Mouse (Mus musculus): Measurements from ENCODE around the gene Gm4981. TPM values are rescaled to one million over a fixed set of nuclear protein-coding genes. Genes with fewer than 3 reads are reported as not detected.

The Gm4981 gene
- polyA plus RNA-seq, 1 experiment from 2014 or later, result not detected

DNA sequence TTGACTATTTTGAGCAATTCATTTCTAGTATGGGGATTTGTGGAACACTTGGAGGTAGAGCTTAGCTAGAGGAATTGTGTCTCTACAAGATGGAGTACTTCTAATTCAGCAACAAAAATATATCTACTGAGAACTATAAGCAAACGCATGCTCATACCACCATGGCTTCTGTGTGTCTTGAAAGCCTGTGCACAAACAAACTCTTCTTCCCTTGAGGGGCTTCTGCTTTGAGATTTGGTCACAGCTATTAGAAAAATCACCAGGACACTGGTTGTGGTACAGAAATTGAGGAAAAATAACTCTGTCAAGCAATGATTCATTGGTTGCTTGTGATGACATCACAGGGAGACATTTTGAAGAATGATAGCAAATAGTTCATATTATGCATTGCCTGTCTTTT lies 21.1 kb downstream of the Gm4981 start:
- H3K4me3 ChIP-seq, result no peak overlapping the region
- ATAC-seq, result no peak
- no peak overlapping the region for H3K27ac ChIP-seq
- WGBS (ENCODE audit: insufficient replicate concordance), result 67% methylated on average over 1 of the region's 1 CpGs
- H3K4me2 ChIP-seq, result no peak overlapping the region
- no peaks in the 10 kb centered on the region for H3K27me3 ChIP-seq (replicated peaks)
- 0 out of 2 replicates have a peak, but pooled peaks cover 3% of the 10 kb centered on the region for H3K9me3 ChIP-seq (replicated peaks)
- no peaks in the 10 kb centered on the region for H3K36me3 ChIP-seq
- no peak overlapping the region for H3K9ac ChIP-seq
- H3K4me1 ChIP-seq, result no peaks in the 10 kb centered on the region

DNA sequence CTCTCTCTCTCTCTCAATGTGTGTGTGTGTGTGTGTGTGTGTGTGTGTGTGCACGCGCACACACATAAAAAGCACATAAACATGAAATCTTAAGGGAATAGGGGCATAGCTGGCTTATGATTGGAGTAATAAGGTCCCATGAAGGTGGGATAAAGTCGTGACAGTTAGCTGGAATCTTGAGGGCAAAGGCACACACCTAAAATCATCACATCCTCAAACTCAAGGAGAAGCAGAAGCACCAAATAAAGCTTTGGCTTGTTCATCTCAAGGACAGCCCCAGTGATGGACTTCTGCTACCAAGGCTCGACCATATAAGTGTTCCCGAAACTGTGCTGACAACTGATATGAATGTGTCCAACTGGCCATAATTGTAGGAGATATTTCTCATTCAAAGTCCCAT lies 21.6 kb downstream of the Gm4981 start:
- WGBS (ENCODE audit: insufficient replicate concordance), result 53% methylated on average over 5 of the region's 5 CpGs
- Histone ChIP-seq H3K9ac (no peak overlapping the region), H3K4me3 (no peak overlapping the region), H3K9me3 (replicated peaks) (0 out of 2 replicates have a peak, but pooled peaks cover 3% of the 10 kb centered on the region), H3K27ac (no peak overlapping the region), H3K4me2 (no peak overlapping the region), H3K27me3 (replicated peaks) (no peaks in the 10 kb centered on the region), H3K36me3 (no peaks in the 10 kb centered on the region), H3K4me1 (no peaks in the 10 kb centered on the region)
- ATAC-seq, result no peak

DNA sequence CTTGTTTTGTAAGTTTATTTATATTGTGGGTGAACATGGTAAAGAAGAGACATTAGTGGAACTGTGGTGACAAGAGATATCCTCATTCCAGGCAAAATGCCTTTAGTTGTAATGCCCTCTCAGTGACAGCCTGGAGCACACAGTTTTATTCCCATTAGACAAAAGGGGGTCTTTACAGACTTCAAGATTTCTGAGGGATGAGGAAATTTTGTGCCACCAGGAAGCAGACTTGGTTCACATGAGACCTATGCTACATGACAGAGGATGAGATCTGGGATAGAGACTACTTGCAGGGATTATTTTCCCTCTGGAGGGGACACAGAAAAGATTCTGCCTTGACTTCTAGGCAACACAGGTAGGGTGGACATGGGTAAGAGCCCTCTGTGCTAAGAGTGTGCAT lies 22.0 kb downstream of the Gm4981 start:
- Histone ChIP-seq H3K27me3 (replicated peaks) (no peaks in the 10 kb centered on the region), H3K4me3 (no peak overlapping the region), H3K36me3 (no peaks in the 10 kb centered on the region), H3K9me3 (replicated peaks) (0 out of 2 replicates have a peak, but pooled peaks cover 3% of the 10 kb centered on the region), H3K4me2 (no peak overlapping the region), H3K9ac (no peak overlapping the region), H3K4me1 (no peaks in the 10 kb centered on the region), H3K27ac (no peak overlapping the region)
- no peak for ATAC-seq

DNA sequence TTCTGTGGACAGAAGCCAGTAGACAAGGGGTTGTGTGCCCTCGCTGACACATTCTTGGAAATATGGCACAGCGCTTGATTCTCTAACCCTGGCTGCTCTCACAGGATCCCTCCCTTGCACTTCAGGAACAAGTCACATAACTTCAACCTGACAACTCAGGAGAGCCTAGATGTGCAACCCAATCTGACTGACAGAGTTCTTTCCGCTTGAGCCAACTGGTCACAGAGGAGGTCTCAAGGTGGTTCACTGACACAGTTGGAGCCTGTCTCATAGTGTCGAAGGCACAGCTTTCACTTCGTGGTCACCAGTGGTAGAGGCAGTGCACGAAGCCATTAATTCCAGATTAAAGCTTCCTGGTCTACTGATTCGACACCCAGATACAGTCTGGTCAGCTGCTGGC lies 24.3 kb downstream of the Gm4981 start:
- Histone ChIP-seq H3K4me3 (no peak overlapping the region), H3K9ac (no peak overlapping the region), H3K4me1 (no peaks in the 10 kb centered on the region), H3K27ac (no peak overlapping the region), H3K9me3 (replicated peaks) (0 out of 2 replicates have a peak, but pooled peaks cover 3% of the 10 kb centered on the region), H3K36me3 (no peaks in the 10 kb centered on the region), H3K4me2 (no peak overlapping the region), H3K27me3 (replicated peaks) (no peaks in the 10 kb centered on the region)
- 56% methylated on average over 7 of the region's 7 CpGs for WGBS (ENCODE audit: insufficient replicate concordance)
- no peak; the same call in 1 of the 2 replicates for ATAC-seq

DNA sequence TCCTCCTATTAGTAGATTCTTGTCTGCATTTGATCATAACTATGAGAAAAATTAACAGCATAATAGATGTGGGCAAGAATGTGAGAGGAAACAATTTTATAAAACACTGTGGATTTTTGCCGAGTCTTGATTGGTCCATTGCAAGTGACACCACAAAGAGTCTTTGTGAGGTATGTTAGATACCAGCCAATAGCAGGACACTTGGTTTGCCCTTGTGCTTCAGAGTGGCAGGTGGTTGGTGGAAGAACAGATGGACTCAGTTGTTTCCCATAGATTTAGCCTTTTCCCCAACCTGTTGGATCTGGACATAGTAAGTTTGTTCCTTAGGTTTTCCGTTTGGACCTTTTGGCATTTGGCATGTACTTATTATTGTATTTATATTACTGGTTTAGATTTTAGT lies 25.3 kb downstream of the Gm4981 start:
- H3K4me1 ChIP-seq, result no peaks in the 10 kb centered on the region
- no peak overlapping the region for H3K4me3 ChIP-seq
- WGBS (ENCODE audit: insufficient replicate concordance), result 74% methylated on average over 2 of the region's 2 CpGs
- ATAC-seq, result no peak
- H3K27ac ChIP-seq, result no peak overlapping the region
- H3K9ac ChIP-seq, result no peak overlapping the region
- no peaks in the 10 kb centered on the region for H3K27me3 ChIP-seq (replicated peaks)
- H3K36me3 ChIP-seq, result no peaks in the 10 kb centered on the region
- H3K9me3 ChIP-seq (replicated peaks), result 0 out of 2 replicates have a peak, but pooled peaks cover 3% of the 10 kb centered on the region
- H3K4me2 ChIP-seq, result no peak overlapping the region

DNA sequence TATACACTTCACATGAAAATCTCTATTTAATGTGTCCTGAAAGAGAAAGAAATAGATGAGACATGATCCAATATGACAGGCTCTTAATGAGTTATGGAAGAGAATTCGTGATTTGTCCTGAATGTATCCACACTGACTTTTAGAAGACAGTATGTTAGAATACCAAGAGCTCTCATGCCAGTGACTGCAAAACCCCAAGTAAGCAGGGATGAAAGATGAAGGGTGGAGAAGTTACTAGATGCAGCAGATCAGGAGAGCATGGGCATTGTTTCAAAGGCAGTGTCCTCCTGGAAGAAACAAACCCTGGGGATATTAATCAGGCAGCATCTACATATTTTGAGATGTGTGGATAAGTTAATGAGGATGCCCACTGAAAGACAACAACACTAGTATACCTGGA lies 26.0 kb downstream of the Gm4981 start:
- H3K9ac ChIP-seq, result no peak overlapping the region
- H3K27ac ChIP-seq, result no peak overlapping the region
- ATAC-seq, result no peak
- no peak overlapping the region for H3K4me2 ChIP-seq
- H3K9me3 ChIP-seq (replicated peaks), result peaks cover 3% of the 10 kb centered on the region; the same call in 1 of the 2 replicates
- H3K4me3 ChIP-seq, result no peak overlapping the region
- H3K27me3 ChIP-seq (replicated peaks), result no peaks in the 10 kb centered on the region
- WGBS (ENCODE audit: insufficient replicate concordance), result 32% methylated on average over 1 of the region's 1 CpGs
- H3K36me3 ChIP-seq, result no peaks in the 10 kb centered on the region
- no peaks in the 10 kb centered on the region for H3K4me1 ChIP-seq

DNA sequence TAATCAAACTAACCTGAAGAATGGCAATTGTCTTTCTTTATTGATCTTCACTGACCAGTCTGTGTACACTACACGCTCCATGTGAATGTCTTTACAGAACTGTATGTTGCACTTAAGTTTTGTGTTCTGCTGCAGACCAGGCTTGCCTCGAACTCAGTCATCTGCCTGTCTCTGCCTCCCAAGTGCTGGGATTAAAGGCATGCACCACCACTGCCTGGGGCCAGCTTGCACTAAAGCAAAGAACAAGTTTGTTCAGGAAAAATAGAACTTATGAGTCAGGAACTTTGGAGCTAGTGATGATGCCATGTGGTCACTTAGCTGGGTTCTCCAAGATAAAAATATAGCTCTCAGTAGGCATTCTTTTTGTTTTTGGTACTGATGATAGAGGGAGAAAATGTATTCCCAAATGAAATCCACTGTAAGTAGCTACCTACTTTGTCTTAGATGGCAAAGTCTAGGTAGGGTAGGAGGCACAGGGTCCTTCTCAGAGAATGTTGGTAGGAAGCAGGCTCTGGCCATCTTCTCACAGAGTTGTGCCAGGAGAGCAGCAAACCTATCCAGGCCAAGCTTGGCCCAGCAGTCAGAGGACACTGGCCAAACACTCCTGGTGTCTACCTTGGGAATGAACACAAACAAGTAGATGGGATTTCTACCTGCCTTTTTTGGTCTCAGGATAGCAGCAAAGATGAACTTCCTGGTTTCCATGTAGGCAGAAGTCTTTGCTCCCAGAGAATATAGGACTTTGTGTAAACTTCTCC lies 26.6 kb downstream of the Gm4981 start:
- ATAC-seq, result no peak
- no peak overlapping the region for H3K4me3 ChIP-seq
- WGBS (ENCODE audit: insufficient replicate concordance), result 47% methylated on average over 2 of the region's 2 CpGs

DNA sequence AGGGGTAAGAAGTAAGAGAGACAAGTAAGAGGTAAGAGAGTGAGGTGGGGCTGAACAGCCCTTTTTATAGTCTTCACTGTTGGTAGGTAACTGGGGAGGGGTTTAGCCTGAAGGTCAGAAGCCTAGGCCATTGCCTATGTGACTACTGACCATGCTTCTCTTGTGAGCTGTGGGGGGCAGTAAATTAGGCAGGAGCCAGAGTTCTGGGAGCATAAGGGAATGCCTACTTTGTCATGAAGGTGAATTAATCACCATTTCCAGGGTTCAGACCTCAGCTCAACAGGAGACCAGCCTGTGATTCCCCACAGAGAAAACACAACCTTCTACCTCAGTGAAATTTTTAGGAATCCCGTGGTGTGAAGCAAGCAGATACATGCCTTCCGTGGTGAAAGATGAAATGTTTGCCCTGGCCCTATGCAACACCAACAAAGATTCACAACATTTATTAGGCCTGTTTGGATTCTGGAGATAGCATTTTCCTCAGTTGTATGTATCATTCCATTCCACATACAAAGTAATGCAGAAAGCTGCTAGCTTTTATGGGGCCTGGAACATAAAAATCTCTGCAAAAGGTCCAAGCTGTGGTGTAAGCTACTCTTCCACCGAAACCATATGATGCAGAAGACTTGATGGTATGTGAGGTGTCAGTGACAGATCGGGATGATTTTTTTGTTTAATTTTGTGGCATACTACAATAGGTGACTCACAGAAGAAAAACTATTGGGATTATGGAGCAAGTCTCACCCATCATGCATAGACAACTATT lies 29.7 kb downstream of the Gm4981 start:
- ATAC-seq, result no peak
- H3K4me3 ChIP-seq, result no peak overlapping the region
- no peaks in the 10 kb centered on the region for H3K4me1 ChIP-seq
- no peak overlapping the region for H3K4me2 ChIP-seq
- no peaks in the 10 kb centered on the region; the same call in 1 of the 2 replicates for H3K9me3 ChIP-seq (replicated peaks)
- H3K36me3 ChIP-seq, result no peaks in the 10 kb centered on the region
- 63% methylated on average over 4 of the region's 4 CpGs for WGBS (ENCODE audit: insufficient replicate concordance)
- H3K27me3 ChIP-seq (replicated peaks), result no peaks in the 10 kb centered on the region
- H3K27ac ChIP-seq, result no peak overlapping the region
- H3K9ac ChIP-seq, result no peak overlapping the region

More for the DNA sequence above, 26.6 kb downstream of the Gm4981 start:
- Histone ChIP-seq H3K9ac (no peak overlapping the region), H3K4me1 (no peaks in the 10 kb centered on the region), H3K27me3 (replicated peaks) (no peaks in the 10 kb centered on the region), H3K9me3 (replicated peaks) (peaks cover 3% of the 10 kb centered on the region; the same call in 1 of the 2 replicates), H3K27ac (no peak overlapping the region), H3K36me3 (no peaks in the 10 kb centered on the region), H3K4me2 (no peak overlapping the region)

DNA sequence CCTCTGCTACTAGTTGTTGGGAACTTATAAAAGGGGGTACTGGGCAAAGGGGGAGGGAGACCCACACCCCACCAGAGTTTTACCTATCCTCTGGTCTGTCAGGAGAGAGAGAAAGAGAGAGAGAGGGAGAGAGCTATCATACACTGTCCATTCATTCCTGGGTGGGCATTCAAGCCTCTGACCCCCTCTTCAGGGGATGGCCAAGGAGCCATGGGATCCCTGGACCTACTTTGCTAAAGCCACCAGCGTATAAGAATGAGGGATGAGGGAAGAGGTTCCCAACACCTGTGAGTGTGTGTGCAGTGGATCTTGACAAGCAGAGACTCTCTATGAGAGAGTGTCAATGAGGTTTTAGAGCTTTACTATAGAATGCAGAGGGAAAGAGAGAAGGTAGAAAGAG lies 30.5 kb downstream of the Gm4981 start:
- 0 out of 2 replicates have a peak, but pooled peaks have one; percentile 24 for ATAC-seq
- H3K36me3 ChIP-seq, result no peaks in the 10 kb centered on the region
- H3K4me2 ChIP-seq, result no peak overlapping the region
- no peak overlapping the region for H3K27ac ChIP-seq
- no peak overlapping the region for H3K9ac ChIP-seq
- H3K9me3 ChIP-seq (replicated peaks), result no peaks in the 10 kb centered on the region; the same call in 1 of the 2 replicates
- H3K4me1 ChIP-seq, result no peaks in the 10 kb centered on the region
- WGBS (ENCODE audit: insufficient replicate concordance), result 22% methylated on average over 1 of the region's 1 CpGs
- no peaks in the 10 kb centered on the region for H3K27me3 ChIP-seq (replicated peaks)
- H3K4me3 ChIP-seq, result no peak overlapping the region

Other genes with a start within 250 kb of the Gm4981 start
- gene AW822073, start 11.8 kb downstream of the Gm4981 start, polyA plus RNA-seq (2016; fragmentation: Nextera tagmentation; extraction: Ambion mirVana), result not detected in 2 replicates
- gene Duxf3, start 4.0 kb downstream of the Gm4981 start, polyA plus RNA-seq (2016; fragmentation: Nextera tagmentation; extraction: Ambion mirVana), result not detected in 2 replicates
- gene Gcc2, start 18.8 kb upstream of the Gm4981 start, polyA plus RNA-seq (2016; fragmentation: Nextera tagmentation; extraction: Ambion mirVana), result 30.2 and 33.6 TPM in 2 replicates
- 112 and 121 TPM in 2 replicates for gene Lims1, start 86.8 kb upstream of the Gm4981 start, polyA plus RNA-seq (2016; fragmentation: Nextera tagmentation; extraction: Ambion mirVana)
- 32.1 and 33.2 TPM in 2 replicates for gene Ranbp2, start 210.2 kb upstream of the Gm4981 start, polyA plus RNA-seq (2016; fragmentation: Nextera tagmentation; extraction: Ambion mirVana)

All from liver, embryonic 12.5 days (tissue).